Mouse (Mus musculus): ENCODE measurements at regions not wholly inside any gene's neighbourhood (a gene's known extent, or its start where the extent isn't known, plus 50 kb on each side); places are given as distances from the start of the nearest gene placed in this dataset.
A peak's percentile ranks its signal among the peaks of the same experiment; 100 is the strongest.

DNA sequence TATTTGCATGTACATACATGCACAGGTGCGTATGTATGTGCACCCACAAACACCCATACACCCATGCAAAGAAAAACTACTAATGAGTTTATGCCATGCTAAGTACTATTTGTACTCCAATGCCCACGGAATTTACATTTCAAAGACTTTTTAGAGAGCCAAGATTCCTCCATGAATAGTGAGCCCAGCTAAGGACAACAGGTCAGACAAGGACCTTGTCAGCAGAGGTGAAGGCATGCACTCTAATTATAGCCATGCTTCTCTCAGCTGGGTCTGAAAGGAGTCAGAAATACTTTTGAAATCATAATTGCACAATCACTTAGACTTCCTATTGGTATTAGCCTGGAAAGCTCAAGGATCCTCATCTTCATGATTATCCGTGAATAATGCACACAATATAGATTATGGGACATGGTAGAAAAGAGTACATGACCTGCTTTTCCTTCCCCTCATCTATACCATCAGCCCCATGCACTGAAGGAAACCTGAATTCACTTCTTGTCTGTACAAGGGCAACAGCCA lies 67.7 kb upstream of the Itprid2 start:
- H3K27me3 ChIP-seq (ENCODE audit: control insufficient read depth, insufficient read depth, low read length): no peaks in the 10 kb centered on the region
- WGBS: 60% methylated on average over 3 of the region's 3 CpGs
- H3K4me1 ChIP-seq (ENCODE audit: control insufficient read depth, insufficient read depth, low read length): peaks cover 7% of the 10 kb centered on the region
- H3K36me3 ChIP-seq (ENCODE audit: control insufficient read depth, insufficient read depth, low read length): peaks cover 19% of the 10 kb centered on the region
- H3K9ac ChIP-seq (ENCODE audit: low read depth, low read length): no peak overlapping the region
- intact Hi-C loops (cut with DNase I): no loop called here
- no peak for TF ChIP-seq CTCF (IDR thresholded peaks at IDR 0.05)
- TF ChIP-seq EP300 (IDR thresholded peaks at IDR 0.05; ENCODE audit: insufficient read depth, low read depth, low read length): no peak
- TF ChIP-seq POLR2A (IDR thresholded peaks at IDR 0.05; ENCODE audit: insufficient read depth, low read depth, low read length): no peak
- H3K27ac ChIP-seq: peak overlapping the region; percentile 82
- no peaks in the 10 kb centered on the region for H3K79me2 ChIP-seq (replicated peaks; ENCODE audit: control insufficient read depth, insufficient read depth, low read length)
- H3K4me3 ChIP-seq: no peak overlapping the region
- no peak for DNase-seq

DNA sequence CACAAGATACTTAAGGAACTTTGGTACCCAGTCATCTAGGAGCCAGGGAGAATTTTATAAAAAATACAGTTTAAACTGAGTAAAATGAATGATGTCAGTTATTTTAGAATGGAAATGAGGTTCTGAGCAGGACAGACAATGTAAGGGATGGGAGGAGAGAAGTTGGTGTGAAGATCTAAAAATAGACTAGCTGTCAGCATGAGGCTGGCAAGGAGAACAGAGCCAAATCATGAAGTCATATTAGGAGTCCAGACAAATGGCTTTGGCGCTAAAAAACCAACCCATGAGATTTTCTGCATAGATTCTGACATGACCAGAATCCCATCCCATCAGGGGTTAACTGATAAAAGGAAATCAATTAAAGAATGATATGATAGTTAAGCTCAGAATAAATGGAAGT lies 65.5 kb upstream of the Itprid2 start:
- Histone ChIP-seq H3K4me1 (ENCODE audit: control insufficient read depth, insufficient read depth, low read length) (peaks cover 7% of the 10 kb centered on the region), H3K36me3 (ENCODE audit: control insufficient read depth, insufficient read depth, low read length) (peaks cover 19% of the 10 kb centered on the region), H3K79me2 (replicated peaks; ENCODE audit: control insufficient read depth, insufficient read depth, low read length) (no peaks in the 10 kb centered on the region), H3K27me3 (ENCODE audit: control insufficient read depth, insufficient read depth, low read length) (no peaks in the 10 kb centered on the region), H3K27ac (peak overlapping the region; percentile 82), H3K9ac (ENCODE audit: low read depth, low read length) (no peak overlapping the region), H3K4me3 (no peak overlapping the region)
- intact Hi-C loops (cut with DNase I): no loop called here
- TF ChIP-seq CTCF (IDR thresholded peaks at IDR 0.05) (no peak), POLR2A (IDR thresholded peaks at IDR 0.05; ENCODE audit: insufficient read depth, low read depth, low read length) (no peak), EP300 (IDR thresholded peaks at IDR 0.05; ENCODE audit: insufficient read depth, low read depth, low read length) (no peak)
- DNase-seq: no peak
- 61% methylated on average over 1 of the region's 1 CpGs for WGBS

DNA sequence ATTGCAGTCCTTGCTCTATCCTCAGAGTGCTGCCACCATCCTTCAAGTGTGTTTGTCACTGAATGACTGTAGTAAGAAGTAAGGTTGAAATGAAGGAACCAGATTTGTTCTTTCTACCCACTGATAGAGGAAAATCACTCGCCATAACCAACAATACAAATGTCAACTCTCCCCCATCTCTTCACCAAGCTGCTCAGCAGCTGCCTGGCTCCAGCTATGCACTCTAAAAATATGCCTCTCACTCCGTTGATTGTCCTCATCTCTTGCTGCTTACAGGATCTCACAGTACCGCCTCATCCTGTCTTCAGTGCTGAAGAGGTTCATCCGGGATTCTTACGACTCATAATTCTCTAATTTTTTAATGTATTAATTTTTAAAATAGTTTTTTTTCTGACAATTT lies 63.2 kb upstream of the Itprid2 start:
- H3K36me3 ChIP-seq (ENCODE audit: control insufficient read depth, insufficient read depth, low read length): peaks cover 16% of the 10 kb centered on the region
- H3K4me1 ChIP-seq (ENCODE audit: control insufficient read depth, insufficient read depth, low read length): peaks cover 7% of the 10 kb centered on the region
- H3K27me3 ChIP-seq (ENCODE audit: control insufficient read depth, insufficient read depth, low read length): no peaks in the 10 kb centered on the region
- H3K9ac ChIP-seq (ENCODE audit: low read depth, low read length): no peak overlapping the region
- intact Hi-C loops (cut with DNase I): no loop called here
- H3K27ac ChIP-seq: peak overlapping the region; percentile 82
- H3K4me3 ChIP-seq: no peak overlapping the region
- H3K79me2 ChIP-seq (replicated peaks; ENCODE audit: control insufficient read depth, insufficient read depth, low read length): no peaks in the 10 kb centered on the region
- WGBS: 39% methylated on average over 5 of the region's 5 CpGs
- TF ChIP-seq CTCF (IDR thresholded peaks at IDR 0.05) (no peak), POLR2A (IDR thresholded peaks at IDR 0.05; ENCODE audit: insufficient read depth, low read depth, low read length) (no peak), EP300 (IDR thresholded peaks at IDR 0.05; ENCODE audit: insufficient read depth, low read depth, low read length) (no peak)
- no peak for DNase-seq

GRCm38 (mm10) chr2:79575074-79575473 lies 60.1 kb upstream of the Itprid2 start:
- no peak overlapping the region for H3K9ac ChIP-seq (ENCODE audit: low read depth, low read length)
- TF ChIP-seq EP300 (IDR thresholded peaks at IDR 0.05; ENCODE audit: insufficient read depth, low read depth, low read length) (no peak), POLR2A (IDR thresholded peaks at IDR 0.05; ENCODE audit: insufficient read depth, low read depth, low read length) (no peak), CTCF (IDR thresholded peaks at IDR 0.05) (no peak)
- intact Hi-C loops (cut with DNase I): loop anchor here (5.0 kb wide), 1 partner anchor 72 kb away; no protein-coding TSS in a partner anchor
- no peak overlapping the region for H3K27ac ChIP-seq
- H3K79me2 ChIP-seq (replicated peaks; ENCODE audit: control insufficient read depth, insufficient read depth, low read length): no peaks in the 10 kb centered on the region
- peaks cover 8% of the 10 kb centered on the region for H3K36me3 ChIP-seq (ENCODE audit: control insufficient read depth, insufficient read depth, low read length)
- H3K4me1 ChIP-seq (ENCODE audit: control insufficient read depth, insufficient read depth, low read length): peaks cover 2% of the 10 kb centered on the region
- WGBS: 38% methylated on average over 6 of the region's 6 CpGs
- no peak for DNase-seq
- no peak overlapping the region for H3K4me3 ChIP-seq
- H3K27me3 ChIP-seq (ENCODE audit: control insufficient read depth, insufficient read depth, low read length): 0 out of 2 replicates have a peak, but pooled peaks cover 1% of the 10 kb centered on the region

DNA sequence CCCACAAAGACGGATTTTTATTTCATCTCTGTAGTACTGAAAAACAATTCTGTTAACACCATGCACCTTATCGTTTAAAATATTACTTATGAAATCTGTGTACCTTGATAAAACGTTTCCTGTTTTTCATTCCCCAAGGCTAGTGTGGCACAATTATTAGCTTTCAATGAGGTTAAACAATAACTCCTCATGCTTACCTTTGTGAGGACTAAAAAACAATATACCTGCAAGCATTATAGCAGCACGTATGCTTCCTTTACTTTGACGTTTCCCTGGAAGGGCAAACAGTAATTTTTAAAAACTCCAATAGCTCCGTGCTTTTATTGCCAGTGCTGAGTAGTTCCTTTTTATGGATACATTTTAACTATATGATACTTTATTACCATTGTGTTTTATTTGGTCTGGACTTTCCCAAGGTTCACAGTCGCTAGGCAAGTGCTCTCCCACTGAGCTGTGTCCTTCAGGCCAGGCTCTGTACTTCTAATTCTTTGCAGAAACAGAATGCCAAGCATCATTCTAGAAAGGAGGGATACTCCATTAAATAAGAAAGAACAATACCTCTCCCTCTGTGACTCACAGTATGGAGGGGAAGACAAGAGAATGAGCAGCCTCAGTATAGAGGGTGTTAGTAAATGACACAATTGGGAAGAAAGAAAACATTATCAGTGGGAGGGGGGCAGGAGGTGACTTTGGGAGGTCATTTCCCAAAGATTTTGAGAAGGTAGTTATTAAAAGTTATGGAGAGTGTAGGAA lies 50.0 kb upstream of the Itprid2 start:
- 83% methylated on average over 7 of the region's 7 CpGs for WGBS
- Histone ChIP-seq H3K4me3 (no peak overlapping the region), H3K4me1 (ENCODE audit: control insufficient read depth, insufficient read depth, low read length) (peaks cover 1% of the 10 kb centered on the region), H3K36me3 (ENCODE audit: control insufficient read depth, insufficient read depth, low read length) (no peaks in the 10 kb centered on the region), H3K9ac (ENCODE audit: low read depth, low read length) (no peak overlapping the region), H3K27ac (no peak overlapping the region), H3K79me2 (replicated peaks; ENCODE audit: control insufficient read depth, insufficient read depth, low read length) (no peaks in the 10 kb centered on the region), H3K27me3 (ENCODE audit: control insufficient read depth, insufficient read depth, low read length) (no peaks in the 10 kb centered on the region)
- intact Hi-C loops (cut with DNase I): loop anchor here (5.0 kb wide), 1 partner anchor 38 kb away; no protein-coding TSS in a partner anchor
- DNase-seq: no peak
- TF ChIP-seq EP300 (IDR thresholded peaks at IDR 0.05; ENCODE audit: insufficient read depth, low read depth, low read length) (no peak), CTCF (IDR thresholded peaks at IDR 0.05) (no peak), POLR2A (IDR thresholded peaks at IDR 0.05; ENCODE audit: insufficient read depth, low read depth, low read length) (no peak)

Data from heart, adult 2 months (tissue).